ENCODE assay signal across 23 mouse cellular contexts in genomic region chr16:93344555-93344954, GRCm38 (mm10).
DNase-seq lines count a peak whose midpoint lies in the region; ATAC-seq lines count a peak whose summit lies in the region.
"Had no signal": no experiment of that assay in that cellular context is flagged by ENCODE, and none has a peak within 500 bp of the region (broad histone marks: within the 10 kb centered on the region; RNA-seq: fewer than 3 reads in every experiment).

No protein-coding gene starts in this region.

- H3K4me2 ChIP-seq in heart, embryonic 12.5 days: no peak overlapping the region
- H3K4me2 ChIP-seq in hindbrain, embryonic 14.5 days (replicated peaks): no peak overlapping the region
- H3K4me2 ChIP-seq: forebrain, embryonic 13.5 days; hindbrain, embryonic 15.5 days had no signal

- no peak overlapping the region for H3K4me3 ChIP-seq in heart, embryonic 12.5 days
- H3K4me3 ChIP-seq in hindbrain, embryonic 14.5 days (replicated peaks; ENCODE audit: low read length): no peak overlapping the region
- H3K4me3 ChIP-seq: embryonic facial prominence, embryonic 10.5 days; forebrain, embryonic 13.5 days; hindbrain, embryonic 10.5 days; hindbrain, embryonic 15.5 days had no signal

- H3K36me3 ChIP-seq in heart, embryonic 12.5 days: no peaks in the 10 kb centered on the region
- H3K36me3 ChIP-seq in hindbrain, embryonic 14.5 days (replicated peaks; ENCODE audit: control insufficient read depth, insufficient read depth): no peaks in the 10 kb centered on the region
- H3K36me3 ChIP-seq: embryonic facial prominence, embryonic 10.5 days; G1E; hindbrain, embryonic 10.5 days; hindbrain, embryonic 15.5 days had no signal

- H3K27ac ChIP-seq in heart, embryonic 12.5 days (ENCODE audit: poor library complexity, severe bottlenecking): no peak overlapping the region
- H3K27ac ChIP-seq in hindbrain, embryonic 14.5 days: no peak overlapping the region
- H3K27ac ChIP-seq: embryonic facial prominence, embryonic 10.5 days; forebrain, embryonic 13.5 days; hindbrain, embryonic 10.5 days; hindbrain, embryonic 15.5 days had no signal

- peak; percentile 9 for DNase-seq in T-cell, adult 2 months (ENCODE audit: low spot score)
- DNase-seq in thymus, postnatal 0 days (ENCODE audit: low spot score): peak; percentile 45
- peak; percentile 49 to 66 for DNase-seq in thymus, postnatal 36 days
- DNase-seq in layer of hippocampus, adult 18-20 months (ENCODE audit: low spot score in 2 of 2): no peak
- no peak for DNase-seq in MN1 (ENCODE audit: low spot score)
- no peak for DNase-seq in hindbrain, embryonic 14.5 days (ENCODE audit: low spot score)
- DNase-seq: adrenal gland, adult 8-10 months; cerebellum, adult 11-12 months; cerebellum, adult 9-11 months; cerebellum, postnatal 36 days; forebrain, postnatal 0 days; gastrocnemius, postnatal 25 days; heart, adult 11 months; heart, postnatal 10 days had no signal

- no peaks in the 10 kb centered on the region for H3K9me3 ChIP-seq in heart, embryonic 12.5 days (replicated peaks)
- no peaks in the 10 kb centered on the region for H3K9me3 ChIP-seq in hindbrain, embryonic 14.5 days (ENCODE audit: control insufficient read depth, low read length)
- H3K9me3 ChIP-seq: embryonic facial prominence, embryonic 10.5 days; forebrain, embryonic 13.5 days; G1E; hindbrain, embryonic 10.5 days; hindbrain, embryonic 15.5 days had no signal

- 0 out of 2 replicates have a peak, but pooled peaks cover 5% of the 10 kb centered on the region for H3K4me1 ChIP-seq in heart, embryonic 12.5 days (replicated peaks)
- no peaks in the 10 kb centered on the region for H3K4me1 ChIP-seq in hindbrain, embryonic 14.5 days (replicated peaks; ENCODE audit: control insufficient read depth, insufficient read depth, low read length)
- H3K4me1 ChIP-seq: forebrain, embryonic 13.5 days; hindbrain, embryonic 15.5 days had no signal

- ATAC-seq in hematopoietic stem cell, adult 5-6 weeks (replicated peaks in 1 of 2; ENCODE audit: insufficient read depth in 1 of 2, low FRiP score in 2 of 2, low TSS enrichment in 1 of 2, low read depth in 1 of 2, poor library complexity in 2 of 2, severe bottlenecking in 2 of 2): peak; percentile 39 to 53; a peak in 2 of 4 replicates
- ATAC-seq in heart, embryonic 12.5 days (ENCODE audit: insufficient number of reproducible peaks, low FRiP score): no peak
- ATAC-seq in hindbrain, embryonic 14.5 days (ENCODE audit: low FRiP score): no peak
- ATAC-seq: forebrain, embryonic 13.5 days; forebrain, postnatal 0 days; intestine, embryonic 16.5 days; Patski had no signal

- H3K9ac ChIP-seq in heart, embryonic 12.5 days: no peak overlapping the region
- no peak overlapping the region for H3K9ac ChIP-seq in hindbrain, embryonic 14.5 days
- H3K9ac ChIP-seq: forebrain, embryonic 13.5 days; forebrain, postnatal 0 days; hindbrain, embryonic 15.5 days had no signal

- peaks cover 39% of the 10 kb centered on the region for H3K27me3 ChIP-seq in heart, embryonic 12.5 days (replicated peaks)
- no peaks in the 10 kb centered on the region for H3K27me3 ChIP-seq in hindbrain, embryonic 14.5 days (ENCODE audit: control insufficient read depth, insufficient read depth, low read length)
- H3K27me3 ChIP-seq: forebrain, embryonic 13.5 days; hindbrain, embryonic 15.5 days; Patski had no signal

- WGBS in heart, embryonic 12.5 days: 76% methylated on average over 5 of the region's 5 CpGs
- WGBS in hindbrain, embryonic 14.5 days: 87% methylated on average over 5 of the region's 5 CpGs

Comparison
In these comparisons a context has a peak if more than half of its experiments do, and no peak if none do; other contexts are left out.
1. DNase-seq: peak in T-cell, adult 2 months (single experiment), thymus, postnatal 0 days (single experiment) and thymus, postnatal 36 days (2 of 2); none in layer of hippocampus, adult 18-20 months (0 of 2), MN1 (single experiment) and hindbrain, embryonic 14.5 days (single experiment).
2. ATAC-seq: peak in hematopoietic stem cell, adult 5-6 weeks (2 of 2); none in heart, embryonic 12.5 days (single experiment) and hindbrain, embryonic 14.5 days (single experiment).